Mouse (Mus musculus): ENCODE measurements at regions not wholly inside any gene's neighbourhood (a gene's known extent, or its start where the extent isn't known, plus 50 kb on each side); places are given as distances from the start of the nearest gene placed in this dataset.

- TF ChIP-seq GATA1 (IDR thresholded peaks at IDR 0.05; ENCODE audit: low read length) (no peak), TAL1 (IDR thresholded peaks at IDR 0.05; ENCODE audit: low read length) (no peak)
Observed at GRCm38 (mm10) chr17:49377626-49378025, 50.5 kb upstream of the Mocs1 start.
